ENCODE assay signal across 23 mouse cellular contexts in genomic region chr16:95490386-95490785, GRCm38 (mm10).
"Had no signal": no experiment of that assay in that cellular context is flagged by ENCODE, and none has a peak within 500 bp of the region (broad histone marks: within the 10 kb centered on the region; RNA-seq: fewer than 3 reads in every experiment).

No protein-coding gene starts in this region.

- H3K9me3 ChIP-seq: limb, embryonic 12.5 days; limb, embryonic 15.5 days; liver, embryonic 15.5 days; lung, embryonic 15.5 days; megakaryocyte, embryonic 14.5 days; midbrain, embryonic 12.5 days; midbrain, embryonic 15.5 days; stomach, embryonic 15.5 days had no signal

- H3K27me3 ChIP-seq: limb, embryonic 12.5 days; limb, embryonic 15.5 days; liver, embryonic 15.5 days; lung, embryonic 15.5 days; midbrain, embryonic 12.5 days; midbrain, embryonic 15.5 days; stomach, embryonic 15.5 days had no signal

- H3K36me3 ChIP-seq: limb, embryonic 12.5 days; limb, embryonic 15.5 days; liver, embryonic 15.5 days; lung, embryonic 15.5 days; midbrain, embryonic 12.5 days; midbrain, embryonic 15.5 days; stomach, embryonic 15.5 days had no signal

- H3K4me1 ChIP-seq: liver, embryonic 15.5 days; lung, embryonic 15.5 days; megakaryocyte, embryonic 14.5 days; midbrain, embryonic 12.5 days; midbrain, embryonic 15.5 days; stomach, embryonic 15.5 days had no signal

- H3K9ac ChIP-seq: limb, embryonic 12.5 days; limb, embryonic 15.5 days; liver, embryonic 15.5 days; lung, embryonic 15.5 days; midbrain, embryonic 12.5 days; midbrain, embryonic 15.5 days; stomach, embryonic 15.5 days had no signal

- H3K27ac ChIP-seq: kidney, postnatal 0 days; layer of hippocampus, adult 2 months; limb, embryonic 12.5 days; limb, embryonic 15.5 days; liver, embryonic 15.5 days; lung, embryonic 15.5 days; midbrain, embryonic 12.5 days; midbrain, embryonic 15.5 days; stomach, embryonic 15.5 days had no signal

- DNase-seq: kidney, adult 2 months; kidney, postnatal 25 days; layer of hippocampus, adult 9-11 months; lung, adult 18-20 months; lung, postnatal 10 days; lung, postnatal 36 days; right cerebral cortex, adult 18-20 months; right cerebral cortex, postnatal 14 days; spleen, adult 18-20 months; thymus, postnatal 25 days had no signal

- H3K4me3 ChIP-seq: layer of hippocampus, adult 2 months; limb, embryonic 12.5 days; limb, embryonic 15.5 days; liver, embryonic 15.5 days; lung, embryonic 15.5 days; megakaryocyte, embryonic 14.5 days; midbrain, embryonic 12.5 days; midbrain, embryonic 15.5 days; myocyte; stomach, embryonic 15.5 days had no signal

- ATAC-seq: intestine, postnatal 0 days; midbrain, embryonic 15.5 days had no signal

- H3K4me2 ChIP-seq: limb, embryonic 12.5 days; limb, embryonic 15.5 days; liver, embryonic 11.5 days; liver, embryonic 15.5 days; lung, embryonic 15.5 days; midbrain, embryonic 12.5 days; midbrain, embryonic 15.5 days; stomach, embryonic 15.5 days had no signal
